Mouse (Mus musculus): Measurements from ENCODE around the gene Fam155a.

- TF ChIP-seq CTCF (IDR thresholded peaks at IDR 0.05; ENCODE audit: insufficient read depth, low read depth, low read length) (no peak), POLR2A (IDR thresholded peaks at IDR 0.05; ENCODE audit: insufficient read depth, low read depth, low read length) (no peak)
These were observed 317.2 kb downstream of the Fam155a start for GRCm38 (mm10) chr8:9453742-9454141.
